Mouse (Mus musculus) limb, embryonic 10.5 days (tissue): ENCODE data around the gene Fam166a. TPM values are rescaled to one million over a fixed set of nuclear protein-coding genes. Genes with fewer than 3 reads are reported as not detected.
A peak's percentile ranks its signal among the peaks of the same experiment; 100 is the strongest.

Source experiments
- DNase-seq: peaks from one replicate; pipeline ENCODE4 v3.0.0-alpha.2; 2017; ENCODE audit warnings: low spot score
- H3K27ac ChIP-seq: fragments of 300-500 bp; sonication (generic); 2 replicates; pipeline ENCODE4 v1.5.1; 2016; ENCODE audit warnings: mild to moderate bottlenecking
- H3K27me3 ChIP-seq: fragments of 300-500 bp; sonication (generic); 2 replicates; pipeline ENCODE4 v1.6.1; 2016; ENCODE audit warnings: low read depth, mild to moderate bottlenecking; ENCODE audit not compliant: poor library complexity, severe bottlenecking
- H3K36me3 ChIP-seq: fragments of 300-500 bp; sonication (generic); 2 replicates; pipeline ENCODE4 v1.6.1; 2016; ENCODE audit warnings: mild to moderate bottlenecking, moderate library complexity
- H3K4me1 ChIP-seq: fragments of 300-500 bp; sonication (generic); 2 replicates; pipeline ENCODE4 v1.6.1; 2016
- H3K4me3 ChIP-seq: fragments of 300-500 bp; sonication (generic); 2 replicates; pipeline ENCODE4 v1.5.1; 2016; ENCODE audit warnings: mild to moderate bottlenecking, moderate library complexity
- H3K9me3 ChIP-seq: fragments of 300-500 bp; sonication (generic); replicated peaks from 2 replicates; pipeline ENCODE4 v1.6.1; 2016; ENCODE audit warnings: mild to moderate bottlenecking
- WGBS: fragments of 180-500 bp; shearing (Covaris S2); methylation state at CpG from one replicate; pipeline ENCODE4 v1.1.7; 2016; 5-methylcytosine and 5-hydroxymethylcytosine counted together
- polyA plus RNA-seq: library from polyadenylated mRNA; unstranded; fragments of >200 nt; fragmentation: Nextera tagmentation; extraction: Ambion mirVana; gene quantifications from 2 replicates; pipeline ENCODE4 v1.2.1, GENCODE M21; 2016

Fam166a gene
- polyA plus RNA-seq, 1 experiment from 2014 or later: 1.0 TPM

- H3K4me3 ChIP-seq: no peak overlapping the region
- 63% methylated on average over 23 of the region's 23 CpGs for WGBS
- DNase-seq: no peak
These were observed 5.2 kb upstream of the Fam166a start for GRCm38 (mm10) chr2:25213266-25213865.

GRCm38 (mm10) chr2:25214444-25214843 lies 4.1 kb upstream of the Fam166a start, which contains the start of gene Stpg3:
Stpg3 (minus strand) TSS chr2:25214637.
- no peak for DNase-seq
- H3K4me3 ChIP-seq: no peak within 1 kb of the TSS
- 78% methylated on average over 3 of the region's 3 CpGs for WGBS
- no peaks in the 10 kb centered on the region for H3K9me3 ChIP-seq
- peaks cover 3% of the 10 kb centered on the region; the same call in 1 of the 2 replicates for H3K36me3 ChIP-seq
- H3K27me3 ChIP-seq: peaks cover 22% of the 10 kb centered on the region
- H3K27ac ChIP-seq: no peak within 1 kb of the TSS
- H3K4me1 ChIP-seq: peaks cover 18% of the 10 kb centered on the region

More at GRCm38 (mm10) chr2:25213266-25213865, 5.2 kb upstream of the Fam166a start:
- no peak overlapping the region for H3K27ac ChIP-seq
- no peaks in the 10 kb centered on the region for H3K9me3 ChIP-seq
- H3K4me1 ChIP-seq: peaks cover 18% of the 10 kb centered on the region
- H3K36me3 ChIP-seq: peaks cover 13% of the 10 kb centered on the region
- peaks cover 22% of the 10 kb centered on the region for H3K27me3 ChIP-seq

DNA sequence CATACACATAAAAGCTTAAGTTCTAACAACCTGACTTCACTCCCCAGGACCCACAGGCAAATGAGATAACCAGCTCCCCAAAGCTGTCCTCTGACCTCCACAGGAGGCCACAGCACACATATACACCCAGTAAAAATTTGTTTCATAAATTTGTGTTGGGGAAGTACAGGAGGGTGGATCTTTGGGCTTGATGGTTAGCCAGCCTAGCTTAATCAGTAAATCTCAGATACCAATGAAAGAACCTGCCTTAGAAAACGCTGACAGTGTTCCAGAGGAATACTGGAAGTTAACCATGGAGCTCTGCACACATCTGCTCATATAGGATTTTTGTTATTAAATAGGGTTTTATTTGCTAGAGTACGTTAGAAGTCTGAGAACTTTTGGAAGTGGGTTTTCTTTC lies 879 bp upstream of the Fam166a start:
- H3K9me3 ChIP-seq: no peaks in the 10 kb centered on the region
- no peak for DNase-seq

GRCm38 (mm10) chr2:25221331-25221772 lies 2.8 kb downstream of the Fam166a start:
- H3K27me3 ChIP-seq: no peaks in the 10 kb centered on the region
- H3K4me3 ChIP-seq: no peak overlapping the region
- 66% methylated on average over 5 of the region's 5 CpGs for WGBS
- H3K4me1 ChIP-seq: peaks cover 17% of the 10 kb centered on the region
- peaks cover 24% of the 10 kb centered on the region for H3K36me3 ChIP-seq
- no peak for DNase-seq
- no peak overlapping the region for H3K27ac ChIP-seq
- no peaks in the 10 kb centered on the region for H3K9me3 ChIP-seq

More for the DNA sequence above, 879 bp upstream of the Fam166a start:
- Histone ChIP-seq H3K4me3 (no peak overlapping the region), H3K27me3 (peaks cover 21% of the 10 kb centered on the region), H3K4me1 (no peaks in the 10 kb centered on the region), H3K27ac (no peak overlapping the region), H3K36me3 (peaks cover 14% of the 10 kb centered on the region)
- 66% methylated on average over 2 of the region's 2 CpGs for WGBS

DNA sequence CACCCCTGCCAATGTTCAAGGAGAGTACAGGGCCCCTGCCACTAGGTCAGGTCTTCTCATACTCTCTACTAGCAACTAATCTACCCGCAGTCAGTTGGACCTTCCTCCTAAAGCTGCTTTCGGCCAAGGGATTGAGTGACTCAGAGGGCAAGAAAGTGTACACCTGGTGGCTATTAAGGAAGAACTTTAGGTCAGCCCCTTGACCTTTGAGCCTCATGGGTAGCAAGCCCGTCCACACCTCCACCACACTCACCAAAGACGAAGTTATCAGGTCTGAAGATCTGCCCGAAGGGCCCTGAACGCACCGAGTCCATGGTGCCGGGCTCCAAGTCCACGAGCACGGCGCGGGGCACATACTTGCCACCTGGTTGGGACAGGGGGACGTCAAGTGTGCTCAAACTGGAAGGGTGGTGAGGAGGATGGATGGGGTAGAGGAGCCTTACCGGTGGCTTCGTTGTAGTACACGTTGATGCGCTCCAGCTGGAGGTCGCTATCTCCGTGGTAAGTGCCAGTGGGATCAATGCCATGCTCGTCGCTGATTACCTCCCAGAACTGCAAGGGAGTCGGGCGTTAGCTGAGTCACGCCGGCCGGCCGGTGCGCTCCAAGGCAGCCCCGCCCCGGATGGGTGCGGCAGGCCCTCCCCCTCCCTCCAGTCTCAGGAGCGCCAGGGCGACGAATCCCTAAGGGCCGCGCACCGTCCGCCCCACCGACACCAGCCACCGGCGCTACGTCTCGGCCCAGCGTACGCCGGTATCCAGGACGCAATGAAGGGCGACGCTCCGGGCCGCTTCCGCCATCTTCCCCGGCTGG lies 5.3 kb downstream of the Fam166a start:
- no peak for DNase-seq
- H3K27me3 ChIP-seq: no peaks in the 10 kb centered on the region
- H3K4me1 ChIP-seq: peaks cover 31% of the 10 kb centered on the region
- WGBS: 1% methylated on average over 53 of the region's 53 CpGs
- H3K9me3 ChIP-seq: no peaks in the 10 kb centered on the region
- H3K36me3 ChIP-seq: peaks cover 24% of the 10 kb centered on the region
- peak overlapping the region; percentile 75 for H3K4me3 ChIP-seq
- H3K27ac ChIP-seq: peak overlapping the region; percentile 90

- Histone ChIP-seq H3K4me1 (peaks cover 34% of the 10 kb centered on the region), H3K36me3 (peaks cover 24% of the 10 kb centered on the region), H3K9me3 (no peaks in the 10 kb centered on the region), H3K27ac (peak within 1 kb of the TSS; percentile 95), H3K4me3 (peak within 1 kb of the TSS; percentile 75), H3K27me3 (no peaks in the 10 kb centered on the region)
- no peak for DNase-seq
- 0% methylated on average over 17 of the region's 17 CpGs for WGBS
These were observed 5.9 kb downstream of the Fam166a start, which contains the start of gene Tubb4b for GRCm38 (mm10) chr2:25224492-25224765. Tubb4b (minus strand) TSS chr2:25224702.

GRCm38 (mm10) chr2:25224766-25225752 lies 6.5 kb downstream of the Fam166a start:
- 2% methylated on average over 41 of the region's 41 CpGs for WGBS
- no peaks in the 10 kb centered on the region for H3K9me3 ChIP-seq
- DNase-seq: peak; percentile 94

DNA sequence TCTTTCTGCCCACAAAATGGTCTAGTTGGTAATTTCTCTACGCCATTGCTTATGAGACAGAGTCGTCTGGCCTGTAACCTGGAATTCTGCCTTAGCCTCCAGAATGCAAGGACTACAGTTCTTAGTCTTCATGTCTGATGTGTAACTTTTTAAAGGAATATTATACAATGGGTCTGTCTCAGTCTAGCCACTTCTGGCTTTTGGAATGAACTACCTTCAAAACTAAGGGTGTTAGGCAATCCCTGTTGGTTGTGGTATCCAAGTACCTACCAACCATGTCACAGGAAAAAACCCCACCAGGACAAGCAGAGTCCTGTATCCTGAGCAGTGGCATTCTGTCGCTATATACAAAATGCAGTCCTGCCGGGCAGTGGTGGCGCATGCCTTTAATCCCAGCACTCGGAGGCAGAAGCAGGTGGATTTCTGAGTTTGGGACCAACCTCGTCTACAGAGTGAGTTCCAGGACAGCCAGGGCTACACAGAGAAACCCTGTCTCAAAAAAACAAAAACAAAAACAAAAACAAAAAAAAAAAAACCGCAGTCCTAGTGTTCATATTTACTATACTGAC lies 7.3 kb downstream of the Fam166a start:
- H3K9me3 ChIP-seq: no peaks in the 10 kb centered on the region
- DNase-seq: no peak
- peaks cover 34% of the 10 kb centered on the region for H3K4me1 ChIP-seq
- peaks cover 24% of the 10 kb centered on the region for H3K36me3 ChIP-seq
- peak overlapping the region; percentile 75 for H3K4me3 ChIP-seq
- peak overlapping the region; percentile 95 for H3K27ac ChIP-seq
- peaks cover 7% of the 10 kb centered on the region; the same call in 1 of the 2 replicates for H3K27me3 ChIP-seq
- 83% methylated on average over 8 of the region's 8 CpGs for WGBS

More at GRCm38 (mm10) chr2:25224766-25225752, 6.5 kb downstream of the Fam166a start:
- Histone ChIP-seq H3K27me3 (no peaks in the 10 kb centered on the region), H3K27ac (peak overlapping the region; percentile 95), H3K4me1 (peaks cover 34% of the 10 kb centered on the region), H3K4me3 (peak overlapping the region; percentile 75), H3K36me3 (peaks cover 24% of the 10 kb centered on the region)

- H3K27me3 ChIP-seq: peaks cover 16% of the 10 kb centered on the region; the same call in 1 of the 2 replicates
- no peak for DNase-seq
- H3K36me3 ChIP-seq: peaks cover 17% of the 10 kb centered on the region
- H3K27ac ChIP-seq: peak overlapping the region; percentile 20; the same call in 1 of the 2 replicates
- H3K4me1 ChIP-seq: peaks cover 34% of the 10 kb centered on the region
- no peaks in the 10 kb centered on the region for H3K9me3 ChIP-seq
- WGBS: 83% methylated on average over 5 of the region's 5 CpGs
- no peak overlapping the region for H3K4me3 ChIP-seq
These were observed 8.3 kb downstream of the Fam166a start for GRCm38 (mm10) chr2:25226864-25227263.

GRCm38 (mm10) chr2:25227406-25227805 lies 8.9 kb downstream of the Fam166a start:
- Histone ChIP-seq H3K36me3 (peaks cover 11% of the 10 kb centered on the region), H3K4me3 (no peak overlapping the region), H3K27me3 (peaks cover 22% of the 10 kb centered on the region; the same call in 1 of the 2 replicates), H3K9me3 (no peaks in the 10 kb centered on the region), H3K27ac (0 out of 2 replicates have a peak overlapping the region, but pooled peaks have one; percentile 20), H3K4me1 (peaks cover 34% of the 10 kb centered on the region)
- 92% methylated on average over 4 of the region's 4 CpGs for WGBS
- DNase-seq: no peak

- 2% methylated on average over 7 of the region's 7 CpGs for WGBS
- Histone ChIP-seq H3K27ac (peak overlapping the region; percentile 82), H3K36me3 (peaks cover 2% of the 10 kb centered on the region), H3K4me3 (peak overlapping the region; percentile 41), H3K27me3 (peaks cover 27% of the 10 kb centered on the region; the same call in 1 of the 2 replicates), H3K4me1 (peaks cover 30% of the 10 kb centered on the region), H3K9me3 (no peaks in the 10 kb centered on the region)
- peak; percentile 83 for DNase-seq
These were observed 9.9 kb downstream of the Fam166a start for GRCm38 (mm10) chr2:25228431-25228889.
